Mouse (Mus musculus): ENCODE data around the gene Vps33a.

- TF ChIP-seq CTCF (IDR thresholded peaks at IDR 0.05; ENCODE audit: extremely low read depth, insufficient read length, insufficient replicate concordance, low read depth, low read length) (no peak), POLR2A (IDR thresholded peaks at IDR 0.05; ENCODE audit: low read depth, low read length) (no peak)
Measured at GRCm38 (mm10) chr5:123512102-123512501, 60.7 kb downstream of the Vps33a start.

All from small intestine, adult 2 months (tissue).